Mouse (Mus musculus) myocyte (in vitro differentiated cells): ENCODE results near the gene Osm. TPM values are rescaled to one million over a fixed set of nuclear protein-coding genes. Genes with fewer than 3 reads are reported as not detected.

Experiments
- H3K27me3 ChIP-seq: one replicate; pipeline ENCODE4 v1.6.1; 2011; ENCODE audit not compliant: control insufficient read depth, insufficient read depth, insufficient read length
- H3K36me3 ChIP-seq: one replicate; pipeline ENCODE4 v1.6.1; 2011; ENCODE audit not compliant: control insufficient read depth, insufficient read depth
- H3K4me2 ChIP-seq: one replicate; pipeline ENCODE4 v1.6.1; 2011; ENCODE audit warnings: low read depth, control low read depth
- H3K4me3 ChIP-seq: one replicate; pipeline ENCODE4 v1.5.1; 2011; ENCODE audit warnings: mild to moderate bottlenecking, control low read depth, moderate library complexity
- H3K79me2 ChIP-seq: one replicate; pipeline ENCODE4 v1.6.1; 2011; ENCODE audit not compliant: control insufficient read depth, insufficient read depth
- H3ac ChIP-seq: one replicate; pipeline ENCODE4 v1.6.1; 2011; ENCODE audit not compliant: control insufficient read depth, insufficient read length
- CEBPB ChIP-seq: IDR thresholded peaks from 2 replicates; pipeline ENCODE4 v1.6.1; 2011; ENCODE audit warnings: mild to moderate bottlenecking, moderate library complexity; ENCODE audit not compliant: poor library complexity, insufficient read depth, severe bottlenecking
- E2F4 ChIP-seq: IDR thresholded peaks from one replicate; pipeline ENCODE4 v1.6.1; 2011; ENCODE audit warnings: mild to moderate bottlenecking, control low read depth, moderate library complexity; ENCODE audit not compliant: insufficient read depth
- MAX ChIP-seq: IDR thresholded peaks from one replicate; pipeline ENCODE4 v1.6.1; 2011; ENCODE audit warnings: low read depth, mild to moderate bottlenecking, control low read depth
- MYOD1 ChIP-seq, 3 experiments: IDR thresholded peaks; one replicate each; pipeline ENCODE4 v1.6.1; 2011; ENCODE audit warnings: control low read depth in 2 of 3, low read depth in 2 of 3, mild to moderate bottlenecking in 2 of 3, moderate library complexity in 1 of 3; ENCODE audit not compliant: insufficient read length in 2 of 3, control insufficient read depth in 1 of 3
- MYOG ChIP-seq, 3 experiments: IDR thresholded peaks; one replicate each; pipeline ENCODE4 v1.6.1; 2011; ENCODE audit warnings: control low read depth in 2 of 3, low read depth in 2 of 3, mild to moderate bottlenecking in 2 of 3; ENCODE audit not compliant: insufficient read length in 2 of 3, control insufficient read depth in 1 of 3, insufficient read depth in 1 of 3
- POLR2A ChIP-seq: IDR thresholded peaks from one replicate; pipeline ENCODE4 v1.6.1; 2011; ENCODE audit warnings: low read depth, mild to moderate bottlenecking, control low read depth, moderate library complexity; ENCODE audit not compliant: insufficient read length
- POLR2AphosphoS2 ChIP-seq: IDR thresholded peaks from one replicate; pipeline ENCODE4 v1.6.1; 2011; ENCODE audit warnings: low read depth, control low read depth; ENCODE audit not compliant: insufficient read length
- REST ChIP-seq: IDR thresholded peaks from one replicate; pipeline ENCODE4 v1.6.1; 2011; ENCODE audit warnings: mild to moderate bottlenecking, control low read depth, moderate library complexity; ENCODE audit not compliant: insufficient read depth, insufficient read length
- SRF ChIP-seq: IDR thresholded peaks from one replicate; pipeline ENCODE4 v1.6.1; 2011; ENCODE audit warnings: low read depth; ENCODE audit not compliant: control insufficient read depth, insufficient read length
- TCF12 ChIP-seq: IDR thresholded peaks from one replicate; pipeline ENCODE4 v1.6.1; 2011; ENCODE audit warnings: mild to moderate bottlenecking, control low read depth; ENCODE audit not compliant: poor library complexity, insufficient read depth, severe bottlenecking
- TCF3 ChIP-seq: IDR thresholded peaks from one replicate; pipeline ENCODE4 v1.6.1; 2011; ENCODE audit warnings: low read depth, control low read depth; ENCODE audit not compliant: insufficient read length
- USF1 ChIP-seq: IDR thresholded peaks from one replicate; pipeline ENCODE4 v1.6.1; 2011; ENCODE audit warnings: low read depth, mild to moderate bottlenecking, control low read depth, moderate library complexity
- polyA plus RNA-seq: library from polyadenylated mRNA; unstranded; fragments of >200 nt; fragmentation: generic; extraction: Trizol; gene quantifications from one replicate; pipeline ENCODE4 v1.2.1, GENCODE M21; 2012; ENCODE audit warnings: missing spikeins

Gene Osm
- polyA plus RNA-seq, 1 experiment: not detected

- TF ChIP-seq MYOD1 (IDR thresholded peaks at IDR 0.05; ENCODE audit: control insufficient read depth in 1 of 3, insufficient read length in 2 of 3, low read depth in 2 of 3): no peak
- TF ChIP-seq E2F4: no peak
- TF ChIP-seq TCF12: no peak
- no peak for TF ChIP-seq CEBPB
- no peak for TF ChIP-seq REST
- no peak for TF ChIP-seq TCF3
- TF ChIP-seq USF1: no peak
- TF ChIP-seq SRF: no peak
- no peak for TF ChIP-seq POLR2A
- no peak for TF ChIP-seq MYOG (IDR thresholded peaks at IDR 0.05; ENCODE audit: control insufficient read depth in 1 of 3, insufficient read depth in 1 of 3, insufficient read length in 2 of 3, low read depth in 2 of 3)
- no peak for TF ChIP-seq MAX
- no peak for TF ChIP-seq POLR2AphosphoS2
- Histone ChIP-seq H3ac (no peak overlapping the region), H3K4me2 (no peak overlapping the region), H3K27me3 (no peaks in the 10 kb centered on the region), H3K36me3 (no peaks in the 10 kb centered on the region), H3K4me3 (no peak overlapping the region), H3K79me2 (no peaks in the 10 kb centered on the region)
These were observed 9.5 kb upstream of the Osm start for GRCm38 (mm10) chr11:4226569-4227325.

- Histone ChIP-seq H3K4me2 (no peak overlapping the region), H3K36me3 (no peaks in the 10 kb centered on the region), H3K4me3 (no peak overlapping the region), H3K27me3 (no peaks in the 10 kb centered on the region), H3ac (no peak overlapping the region), H3K79me2 (no peaks in the 10 kb centered on the region)
- TF ChIP-seq SRF (no peak), TCF3 (peak; percentile 53), POLR2A (no peak), TCF12 (peak; percentile 39), POLR2AphosphoS2 (no peak), MYOG (IDR thresholded peaks at IDR 0.05; ENCODE audit: control insufficient read depth in 1 of 3, insufficient read depth in 1 of 3, insufficient read length in 2 of 3, low read depth in 2 of 3) (peak; percentile 67 to 95 (median 78)), MAX (no peak), MYOD1 (IDR thresholded peaks at IDR 0.05; ENCODE audit: control insufficient read depth in 1 of 3, insufficient read length in 2 of 3, low read depth in 2 of 3) (peak; percentile 59 to 66 (median 66)), E2F4 (no peak), USF1 (no peak)
These were observed 7.8 kb upstream of the Osm start for GRCm38 (mm10) chr11:4228463-4228862.

- H3ac ChIP-seq: no peak overlapping the region
- no peak overlapping the region for H3K4me2 ChIP-seq
- no peaks in the 10 kb centered on the region for H3K27me3 ChIP-seq
- H3K36me3 ChIP-seq: no peaks in the 10 kb centered on the region
- H3K4me3 ChIP-seq: no peak overlapping the region
- TF ChIP-seq SRF (no peak), TCF3 (no peak), MYOG (IDR thresholded peaks at IDR 0.05; ENCODE audit: control insufficient read depth in 1 of 3, insufficient read depth in 1 of 3, insufficient read length in 2 of 3, low read depth in 2 of 3) (no peak), MAX (no peak), USF1 (no peak), POLR2AphosphoS2 (no peak), E2F4 (no peak), CEBPB (no peak), REST (no peak), POLR2A (no peak), TCF12 (no peak)
- no peaks in the 10 kb centered on the region for H3K79me2 ChIP-seq
These were observed 6.4 kb upstream of the Osm start for GRCm38 (mm10) chr11:4229841-4230240.

- TF ChIP-seq MYOD1 (IDR thresholded peaks at IDR 0.05; ENCODE audit: control insufficient read depth in 1 of 3, insufficient read length in 2 of 3, low read depth in 2 of 3) (peak in 2 of 3 experiments; percentile 55 to 80), TCF3 (no peak)
- Histone ChIP-seq H3K36me3 (no peaks in the 10 kb centered on the region), H3K4me3 (no peak overlapping the region)
These were observed 4.8 kb upstream of the Osm start for GRCm38 (mm10) chr11:4231435-4231834.

GRCm38 (mm10) chr11:4232644-4233043 lies 3.6 kb upstream of the Osm start:
- no peaks in the 10 kb centered on the region for H3K79me2 ChIP-seq
- no peaks in the 10 kb centered on the region for H3K36me3 ChIP-seq
- no peak overlapping the region for H3K4me2 ChIP-seq
- H3K4me3 ChIP-seq: no peak overlapping the region
- TF ChIP-seq E2F4: no peak
- no peak for TF ChIP-seq POLR2A
- TF ChIP-seq USF1: no peak
- no peak for TF ChIP-seq REST
- no peak for TF ChIP-seq MAX
- no peak for TF ChIP-seq MYOD1 (IDR thresholded peaks at IDR 0.05; ENCODE audit: control insufficient read depth in 1 of 3, insufficient read length in 2 of 3, low read depth in 2 of 3)
- no peak for TF ChIP-seq CEBPB
- TF ChIP-seq SRF: no peak
- TF ChIP-seq MYOG (IDR thresholded peaks at IDR 0.05; ENCODE audit: control insufficient read depth in 1 of 3, insufficient read depth in 1 of 3, insufficient read length in 2 of 3, low read depth in 2 of 3): no peak
- TF ChIP-seq TCF3: no peak
- TF ChIP-seq POLR2AphosphoS2: no peak
- no peak for TF ChIP-seq TCF12
- no peak overlapping the region for H3ac ChIP-seq
- H3K27me3 ChIP-seq: no peaks in the 10 kb centered on the region

More at GRCm38 (mm10) chr11:4231435-4231834, 4.8 kb upstream of the Osm start:
- Histone ChIP-seq H3K79me2 (no peaks in the 10 kb centered on the region), H3K27me3 (no peaks in the 10 kb centered on the region), H3ac (no peak overlapping the region), H3K4me2 (no peak overlapping the region)
